Mouse (Mus musculus) liver, embryonic 14.5 days (tissue): ENCODE measurements around the gene Abi2.
"Not testable (repeated sequence)": the region's sequence is repeated elsewhere in the genome, so short reads cannot be mapped to it uniquely, and the experiment has no call there.

ENCODE experiments used
- CTCF ChIP-seq: IDR thresholded peaks from 2 replicates; pipeline ENCODE4 v1.5.1; 2016; ENCODE audit warnings: antibody characterized with exemption, low read depth, control low read depth
- EP300 ChIP-seq: IDR thresholded peaks from 2 replicates; pipeline ENCODE4 v1.6.1; 2016; ENCODE audit warnings: antibody characterized with exemption, low read depth

DNA sequence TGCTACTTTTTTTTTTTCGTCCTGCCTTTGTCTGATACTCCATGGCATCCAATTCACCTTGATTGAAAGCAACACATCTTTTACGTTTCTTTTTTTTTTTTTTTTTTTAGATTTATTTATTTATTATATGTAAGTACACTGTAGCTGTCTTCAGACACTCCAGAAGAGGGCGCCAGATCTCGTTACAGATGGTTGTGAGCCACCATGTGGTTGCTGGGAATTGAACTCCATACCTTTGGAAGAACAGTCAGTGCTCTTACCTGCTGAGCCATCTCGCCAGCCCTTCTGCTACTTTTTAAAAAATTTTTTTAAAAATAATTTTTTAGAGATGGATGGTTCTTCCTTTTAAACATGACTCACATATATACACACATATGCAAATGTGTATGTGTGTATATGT is 32.0 kb downstream of the Abi2 start:
- not testable (repeated sequence) for TF ChIP-seq CTCF, EP300
